Mouse (Mus musculus) lung, embryonic 16.5 days (tissue): ENCODE data around the gene Olfr1019. TPM values are rescaled to one million over a fixed set of nuclear protein-coding genes. Genes with fewer than 3 reads are reported as not detected.

Experiments used
- polyA plus RNA-seq: library from polyadenylated mRNA; unstranded; fragments of >200 nt; fragmentation: Nextera tagmentation; extraction: Ambion mirVana; gene quantifications from 2 replicates; pipeline ENCODE4 v1.2.1, GENCODE M21; 2015

Olfr1019 gene
- polyA plus RNA-seq, 1 experiment from 2014 or later = not detected

Other genes starting within 250 kb of the Olfr1019 start
- not detected in 2 replicates for gene Olfr1000, start 233.6 kb downstream of the Olfr1019 start, polyA plus RNA-seq
- gene Olfr1002, start 194.8 kb downstream of the Olfr1019 start, polyA plus RNA-seq = not detected in 2 replicates
- not detected in 2 replicates for gene Olfr154, start 181.0 kb downstream of the Olfr1019 start, polyA plus RNA-seq
- gene Olfr1006, start 166.7 kb downstream of the Olfr1019 start, polyA plus RNA-seq = not detected in 2 replicates
- not detected in 2 replicates for gene Olfr1008, start 156.1 kb downstream of the Olfr1019 start, polyA plus RNA-seq
- not detected in 2 replicates for gene Olfr1009, start 130.1 kb downstream of the Olfr1019 start, polyA plus RNA-seq
- gene Olfr1012, start 82.7 kb downstream of the Olfr1019 start, polyA plus RNA-seq = not detected in 2 replicates
- not detected in 2 replicates for gene Olfr1013, start 78.4 kb downstream of the Olfr1019 start, polyA plus RNA-seq
- not detected in 2 replicates for gene Olfr1014, start 72.8 kb downstream of the Olfr1019 start, polyA plus RNA-seq
- not detected in 2 replicates for gene Olfr1015, start 63.5 kb downstream of the Olfr1019 start, polyA plus RNA-seq
- not detected in 2 replicates for gene Olfr1016, start 42.9 kb downstream of the Olfr1019 start, polyA plus RNA-seq
- gene Olfr1018, start 27.0 kb downstream of the Olfr1019 start, polyA plus RNA-seq = not detected in 2 replicates
- gene Olfr1020, start 1.5 kb upstream of the Olfr1019 start, polyA plus RNA-seq = not detected in 2 replicates
- not detected in 2 replicates for gene Olfr1022, start 23.1 kb upstream of the Olfr1019 start, polyA plus RNA-seq
- gene Olfr1023, start 40.2 kb upstream of the Olfr1019 start, polyA plus RNA-seq = not detected in 2 replicates
- not detected in 2 replicates for gene Olfr1024, start 59.6 kb upstream of the Olfr1019 start, polyA plus RNA-seq
- not detected in 2 replicates for gene Olfr1025-ps1, start 69.7 kb upstream of the Olfr1019 start, polyA plus RNA-seq
- gene Olfr1026, start 76.1 kb upstream of the Olfr1019 start, polyA plus RNA-seq = not detected in 2 replicates
- gene Olfr1028, start 105.0 kb upstream of the Olfr1019 start, polyA plus RNA-seq = not detected in 2 replicates
- not detected in 2 replicates for gene Olfr1029, start 128.4 kb upstream of the Olfr1019 start, polyA plus RNA-seq
- gene Olfr1030, start 133.8 kb upstream of the Olfr1019 start, polyA plus RNA-seq = not detected in 2 replicates
- not detected in 2 replicates for gene Olfr1031, start 144.8 kb upstream of the Olfr1019 start, polyA plus RNA-seq
- gene Olfr1032, start 160.1 kb upstream of the Olfr1019 start, polyA plus RNA-seq = not detected in 2 replicates
- gene Olfr1033, start 175.2 kb upstream of the Olfr1019 start, polyA plus RNA-seq = 3.9 and 5.5 TPM in 2 replicates
- gene Olfr1034, start 200.4 kb upstream of the Olfr1019 start, polyA plus RNA-seq = 0.10 TPM in 1 of 2 replicates, not detected in the other
- gene Olfr1036, start 228.5 kb upstream of the Olfr1019 start, polyA plus RNA-seq = not detected in 2 replicates
- not detected in 2 replicates for gene Olfr1037, start 241.9 kb upstream of the Olfr1019 start, polyA plus RNA-seq